Mouse (Mus musculus): Measurements from ENCODE around the gene Fbxo31.

The Fbxo31 gene

GRCm38 (mm10) chr8:121557746-121558145, 20.9 kb downstream of the Fbxo31 start:
- in situ Hi-C loops (cut with MseI, MboI) = no loop called here

DNA sequence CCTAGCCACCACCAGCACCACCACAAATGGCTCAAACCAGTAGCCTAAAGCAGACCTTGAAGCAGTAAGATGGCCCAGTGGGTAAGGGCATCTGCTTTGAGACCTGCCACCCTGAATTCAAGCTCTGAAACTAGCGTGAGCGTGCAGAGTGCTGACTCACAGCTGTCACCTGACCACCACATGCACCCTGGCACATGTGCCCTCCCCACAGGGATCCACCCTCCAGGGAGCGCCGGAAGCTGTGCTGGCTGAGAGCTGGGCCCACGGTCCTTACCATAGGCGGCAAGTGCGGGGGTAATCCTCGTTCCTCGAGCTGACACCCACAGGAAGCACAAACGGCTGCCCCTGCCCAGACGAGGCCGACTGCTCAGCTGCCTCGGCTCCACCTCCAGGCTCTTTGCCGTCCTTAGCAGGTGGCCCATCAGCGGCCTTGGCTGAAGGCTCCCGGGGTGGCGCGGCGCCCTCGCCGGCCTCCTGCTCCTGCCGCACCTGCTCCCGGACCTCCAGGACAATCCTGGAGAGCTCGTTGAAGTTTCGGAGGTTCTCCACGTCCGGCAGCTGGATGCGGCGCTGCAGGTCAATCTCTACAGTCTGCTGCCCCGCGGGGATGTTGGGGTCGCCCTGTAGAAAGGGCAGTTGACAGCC, 24.7 kb downstream of the Fbxo31 start:
- in situ Hi-C loops (cut with MseI, MboI) = no loop called here

- in situ Hi-C loops (cut with MseI, MboI) = no loop called here
Measured at GRCm38 (mm10) chr8:121552506-121552905, 26.1 kb downstream of the Fbxo31 start.

DNA sequence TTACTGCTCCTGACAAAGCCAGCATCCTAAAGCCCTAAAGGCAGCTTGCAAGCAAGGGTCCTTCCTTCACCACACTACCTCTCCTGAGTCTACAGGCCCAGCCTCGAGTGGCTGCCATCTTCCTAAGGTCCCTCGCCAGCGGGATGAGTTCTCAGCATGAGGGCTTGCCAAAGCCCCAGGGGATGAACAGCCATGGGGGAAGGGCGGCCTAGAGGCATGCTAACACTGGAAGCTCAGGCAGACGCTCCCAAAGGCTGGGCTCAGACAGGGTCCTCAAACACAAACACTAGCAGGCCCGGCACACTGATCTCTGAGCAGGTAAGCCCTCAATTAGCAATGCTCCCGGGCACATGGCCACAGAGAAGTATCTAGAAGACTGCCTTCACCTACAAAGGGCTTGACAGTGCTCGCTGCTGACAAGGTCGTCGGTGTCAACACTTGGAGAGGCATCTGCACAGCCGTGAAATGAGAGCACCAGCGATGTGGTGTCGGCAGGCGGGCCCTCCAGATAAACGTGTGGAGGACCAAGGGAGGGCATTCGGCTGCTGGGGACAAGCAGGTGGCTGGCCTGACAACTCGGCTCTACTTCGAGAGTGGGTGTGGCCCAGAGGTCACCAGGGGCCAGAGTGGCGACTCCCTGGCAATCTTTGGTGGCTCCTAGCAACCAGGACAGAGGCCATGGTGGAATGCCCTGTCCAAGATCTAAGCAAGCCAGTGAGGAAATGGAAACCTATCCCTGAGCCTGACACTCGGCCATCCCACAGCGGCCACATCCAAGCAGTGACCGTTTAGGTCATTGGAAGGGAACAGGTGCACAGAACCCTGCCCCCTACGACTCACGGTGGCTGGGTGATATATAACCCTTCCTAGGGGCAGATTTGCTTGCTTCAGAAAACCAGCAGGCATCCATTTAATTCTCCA, 27.3 kb downstream of the Fbxo31 start:
- in situ Hi-C loops (cut with MseI, MboI) = no loop called here

- in situ Hi-C loops (cut with MseI, MboI) = no loop called here
Measured at GRCm38 (mm10) chr8:121550056-121550455, 28.6 kb downstream of the Fbxo31 start.

- in situ Hi-C loops (cut with MseI, MboI) = loop anchor here (5.0 to 10.0 kb wide), 2 partner anchors 48 to 50 kb away; partner anchors contain the start of gene Map1lc3b (in 1 of the 2)
Measured at GRCm38 (mm10) chr8:121547132-121547531, 31.5 kb downstream of the Fbxo31 start.

- in situ Hi-C loops (cut with MseI, MboI) = loop anchor here (5.0 to 10.0 kb wide), 2 partner anchors 50 to 52 kb away; partner anchors contain the start of gene Map1lc3b (in 1 of the 2)
Measured at GRCm38 (mm10) chr8:121544936-121545335, 33.7 kb downstream of the Fbxo31 start.

GRCm38 (mm10) chr8:121544276-121544785, 34.3 kb downstream of the Fbxo31 start, which contains the start of gene 1700018B08Rik:
TSS of gene 1700018B08Rik (minus strand) at chr8:121544320.
- in situ Hi-C loops (cut with MseI, MboI) = loop anchor here in 1 of 2 experiments (10.0 kb wide), 1 partner anchor 50 kb away; the partner anchor contains the start of gene Map1lc3b

DNA sequence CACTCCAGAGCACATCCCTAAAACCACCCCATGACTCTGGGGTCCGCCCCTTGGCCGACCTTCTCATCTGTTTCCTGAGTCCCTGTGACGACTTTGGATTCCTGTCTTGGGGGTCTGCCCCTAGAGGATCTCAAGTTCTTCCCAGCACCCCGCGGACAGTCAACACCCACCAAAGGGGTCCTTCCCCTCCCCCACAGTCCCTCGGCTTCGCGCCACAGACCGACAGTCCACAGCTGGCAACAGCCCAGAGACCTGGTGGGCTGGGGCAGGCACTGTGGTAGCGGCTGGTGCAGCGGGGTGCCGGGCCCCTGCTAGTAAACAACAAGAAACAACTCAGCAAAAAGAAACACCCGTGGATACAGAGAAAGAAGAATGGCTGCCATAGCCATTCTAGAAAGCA, 35.7 kb downstream of the Fbxo31 start:
- in situ Hi-C loops (cut with MseI, MboI) = loop anchor here in 1 of 2 experiments (10.0 kb wide), 1 partner anchor 52 kb away; the partner anchor contains the start of gene Map1lc3b

- in situ Hi-C loops (cut with MseI, MboI) = loop anchor here in 1 of 2 experiments (10.0 kb wide), 1 partner anchor 53 kb away; the partner anchor contains the start of gene Map1lc3b
Measured at GRCm38 (mm10) chr8:121541862-121542261, 36.7 kb downstream of the Fbxo31 start.

GRCm38 (mm10) chr8:121532381-121532780, 46.2 kb downstream of the Fbxo31 start:
- in situ Hi-C loops (cut with MseI, MboI) = no loop called here

- in situ Hi-C loops (cut with MseI, MboI) = no loop called here
Measured at GRCm38 (mm10) chr8:121530639-121531038, 48.0 kb downstream of the Fbxo31 start.

DNA sequence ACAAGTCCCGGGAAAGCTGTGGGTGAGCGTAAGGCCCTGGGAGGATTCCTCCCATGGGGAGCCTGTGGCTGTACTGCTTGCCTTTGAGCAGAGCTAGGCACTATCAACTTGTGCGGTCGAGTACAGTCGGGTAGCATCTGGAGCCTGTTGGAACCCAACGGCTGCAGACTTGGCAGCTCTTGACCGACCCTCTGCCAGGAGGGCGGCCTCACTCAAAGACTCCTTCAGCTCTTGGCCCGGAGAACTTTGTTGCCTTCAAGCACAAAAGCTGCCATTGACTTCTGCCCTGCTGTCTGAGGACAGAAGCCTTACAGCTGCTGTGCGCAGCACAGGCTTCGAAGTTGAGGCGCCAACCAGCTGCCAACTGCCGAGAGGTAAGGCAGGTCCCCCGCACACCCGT, 49.8 kb downstream of the Fbxo31 start:
- in situ Hi-C loops (cut with MseI, MboI) = no loop called here

- in situ Hi-C loops (cut with MseI, MboI) = no loop called here
Measured at GRCm38 (mm10) chr8:121527751-121528150, 50.9 kb downstream of the Fbxo31 start.

GRCm38 (mm10) chr8:121526811-121527550, 51.6 kb downstream of the Fbxo31 start:
- in situ Hi-C loops (cut with MseI, MboI) = no loop called here

GRCm38 (mm10) chr8:121525111-121525818, 53.3 kb downstream of the Fbxo31 start:
- in situ Hi-C loops (cut with MseI, MboI) = no loop called here

GRCm38 (mm10) chr8:121513429-121513828, 65.2 kb downstream of the Fbxo31 start:
- in situ Hi-C loops (cut with MseI, MboI) = loop anchor here (5.0 to 10.0 kb wide), 2 partner anchors 289 to 401 kb away; no protein-coding TSS in a partner anchor

- in situ Hi-C loops (cut with MseI, MboI) = loop anchor here (5.0 to 10.0 kb wide), 2 partner anchors 287 to 399 kb away; no protein-coding TSS in a partner anchor
Measured at GRCm38 (mm10) chr8:121511751-121512150, 66.9 kb downstream of the Fbxo31 start.
